Mouse (Mus musculus): ENCODE measurements around the gene Trappc6a. TPM values are rescaled to one million over a fixed set of nuclear protein-coding genes. Genes with fewer than 3 reads are reported as not detected.

The Trappc6a gene
- total RNA-seq, 1 experiment from 2014 or later: 19.9 TPM

GRCm38 (mm10) chr7:19551634-19552033 is 43.4 kb downstream of the Trappc6a start:
- no peak for ATAC-seq (replicated peaks; ENCODE audit: insufficient number of reproducible peaks, low FRiP score, low TSS enrichment, poor library complexity, severe bottlenecking)

GRCm38 (mm10) chr7:19552443-19552842 is 44.2 kb downstream of the Trappc6a start:
- ATAC-seq (replicated peaks; ENCODE audit: insufficient number of reproducible peaks, low FRiP score, low TSS enrichment, poor library complexity, severe bottlenecking): no peak

GRCm38 (mm10) chr7:19554168-19554567 is 46.0 kb downstream of the Trappc6a start:
- ATAC-seq (replicated peaks; ENCODE audit: insufficient number of reproducible peaks, low FRiP score, low TSS enrichment, poor library complexity, severe bottlenecking): no peak

- no peak for ATAC-seq (replicated peaks; ENCODE audit: insufficient number of reproducible peaks, low FRiP score, low TSS enrichment, poor library complexity, severe bottlenecking)
Observed at GRCm38 (mm10) chr7:19557086-19557485, 48.9 kb downstream of the Trappc6a start.

- ATAC-seq (replicated peaks; ENCODE audit: insufficient number of reproducible peaks, low FRiP score, low TSS enrichment, poor library complexity, severe bottlenecking): no peak
Observed at GRCm38 (mm10) chr7:19557982-19558900, 50.0 kb downstream of the Trappc6a start.

GRCm38 (mm10) chr7:19558965-19559364 is 50.8 kb downstream of the Trappc6a start:
- ATAC-seq (replicated peaks; ENCODE audit: insufficient number of reproducible peaks, low FRiP score, low TSS enrichment, poor library complexity, severe bottlenecking): no peak

GRCm38 (mm10) chr7:19560491-19561260 is 52.5 kb downstream of the Trappc6a start:
- no peak for ATAC-seq (replicated peaks; ENCODE audit: insufficient number of reproducible peaks, low FRiP score, low TSS enrichment, poor library complexity, severe bottlenecking)

- ATAC-seq (replicated peaks; ENCODE audit: insufficient number of reproducible peaks, low FRiP score, low TSS enrichment, poor library complexity, severe bottlenecking): no peak
Observed at GRCm38 (mm10) chr7:19561431-19561764, 53.2 kb downstream of the Trappc6a start.

- peak; percentile 54 for ATAC-seq (replicated peaks; ENCODE audit: insufficient number of reproducible peaks, low FRiP score, low TSS enrichment, poor library complexity, severe bottlenecking)
Observed at GRCm38 (mm10) chr7:19561765-19562642, 53.8 kb downstream of the Trappc6a start.

GRCm38 (mm10) chr7:19562643-19563410 is 54.6 kb downstream of the Trappc6a start, which contains the start of gene Ppp1r37:
Gene Ppp1r37 (minus strand): TSS chr7:19563076.
- ATAC-seq (replicated peaks; ENCODE audit: insufficient number of reproducible peaks, low FRiP score, low TSS enrichment, poor library complexity, severe bottlenecking): no peak

GRCm38 (mm10) chr7:19563884-19564283 is 55.7 kb downstream of the Trappc6a start:
- no peak for ATAC-seq (replicated peaks; ENCODE audit: insufficient number of reproducible peaks, low FRiP score, low TSS enrichment, poor library complexity, severe bottlenecking)

- ATAC-seq (replicated peaks; ENCODE audit: insufficient number of reproducible peaks, low FRiP score, low TSS enrichment, poor library complexity, severe bottlenecking): no peak
Observed at GRCm38 (mm10) chr7:19564455-19564854, 56.3 kb downstream of the Trappc6a start.

Other genes starting within 250 kb of the Trappc6a start
- 230 to 263 TPM (median 254 TPM) in 3 replicates for gene Vasp, start 236.6 kb upstream of the Trappc6a start, total RNA-seq (2017)
- 1.9 TPM in 1 of 3 replicates, not detected in the others for gene Ppm1n, start 228.3 kb upstream of the Trappc6a start, total RNA-seq (2017)
- gene Rtn2, start 225.8 kb upstream of the Trappc6a start, total RNA-seq (2017): not detected in 3 replicates
- 30.9 to 43.8 TPM (median 36.9 TPM) in 3 replicates for gene Fosb, start 198.3 kb upstream of the Trappc6a start, total RNA-seq (2017)
- 15.0 to 19.8 TPM (median 18.0 TPM) in 3 replicates for gene Ercc1, start 163.6 kb upstream of the Trappc6a start, total RNA-seq (2017)
- gene Cd3eap, start 148.9 kb upstream of the Trappc6a start, total RNA-seq (2017): 6.9 to 8.9 TPM (median 7.2 TPM) in 3 replicates
- gene Ppp1r13l, start 148.6 kb upstream of the Trappc6a start, total RNA-seq (2017): not detected in 3 replicates
- 21.0 to 32.4 TPM (median 25.4 TPM) in 3 replicates for gene Ercc2, start 126.4 kb upstream of the Trappc6a start, total RNA-seq (2017)
- gene Klc3, start 104.3 kb upstream of the Trappc6a start, total RNA-seq (2017): 1.6 TPM in 2 of 3 replicates, not detected in the other
- not detected in 3 replicates for gene Ckm, start 103.6 kb upstream of the Trappc6a start, total RNA-seq (2017)
- 9.0 to 21.1 TPM (median 9.6 TPM) in 3 replicates for gene Mark4, start 49.6 kb upstream of the Trappc6a start, total RNA-seq (2017)
- 0.11 to 1.4 TPM (median 0.49 TPM) in 3 replicates for gene Exoc3l2, start 45.1 kb upstream of the Trappc6a start, total RNA-seq (2017)
- 3.5 to 4.4 TPM (median 4.0 TPM) in 3 replicates for gene Bloc1s3, start within 50 bp of the Trappc6a start, total RNA-seq (2017)
- gene Nkpd1, start 9.4 kb downstream of the Trappc6a start, total RNA-seq (2017): not detected in 3 replicates
- gene Ppp1r37, start 54.7 kb downstream of the Trappc6a start, total RNA-seq (2017): 8.9 to 26.0 TPM (median 18.8 TPM) in 3 replicates
- 4.2 to 8.9 TPM (median 5.1 TPM) in 3 replicates for gene Zfp296, start 68.9 kb downstream of the Trappc6a start, total RNA-seq (2017)
- 52.9 to 68.5 TPM (median 62.3 TPM) in 3 replicates for gene Gemin7, start 69.2 kb downstream of the Trappc6a start, total RNA-seq (2017)
- 43.4 to 59.5 TPM (median 53.5 TPM) in 3 replicates for gene Clasrp, start 96.1 kb downstream of the Trappc6a start, total RNA-seq (2017)
- 26.3 to 29.9 TPM (median 27.3 TPM) in 3 replicates for gene Relb, start 121.0 kb downstream of the Trappc6a start, total RNA-seq (2017)
- 42.6 to 53.9 TPM (median 51.1 TPM) in 3 replicates for gene Clptm1, start 156.6 kb downstream of the Trappc6a start, total RNA-seq (2017)
- 221 to 583 TPM (median 515 TPM) in 3 replicates for gene Apoc2, start 169.5 kb downstream of the Trappc6a start, total RNA-seq (2017)
- not detected in 3 replicates for gene Gm44805, start 173.0 kb downstream of the Trappc6a start, total RNA-seq (2017)
- 0.48 TPM in 1 of 3 replicates, not detected in the others for gene Apoc4, start 173.1 kb downstream of the Trappc6a start, total RNA-seq (2017)
- 10.9 to 16.5 TPM (median 12.4 TPM) in 3 replicates for gene Apoc1, start 184.3 kb downstream of the Trappc6a start, total RNA-seq (2017)
- 4,026 to 6,646 TPM (median 6,582 TPM) in 3 replicates for gene Apoe, start 190.8 kb downstream of the Trappc6a start, total RNA-seq (2017)
- 19.6 to 24.2 TPM (median 23.8 TPM) in 3 replicates for gene Tomm40, start 207.0 kb downstream of the Trappc6a start, total RNA-seq (2017)
- gene Nectin2, start 242.1 kb downstream of the Trappc6a start, total RNA-seq (2017): not detected in 3 replicates